Mouse (Mus musculus) lung, embryonic 16.5 days (tissue): Measurements from ENCODE around the gene Gsap. TPM values are rescaled to one million over a fixed set of nuclear protein-coding genes. Genes with fewer than 3 reads are reported as not detected.
"Not testable (repeated sequence)": the region's sequence is repeated elsewhere in the genome, so short reads cannot be mapped to it uniquely, and the experiment has no call there.

Source experiments
- ATAC-seq: fragments of 200-750 bp; cut with Nextera tagmentation; 2 replicates; pipeline ENCODE4 v1.8.0; 2017; ENCODE audit warnings: low read depth, mild to moderate bottlenecking, moderate library complexity
- H3K27ac ChIP-seq: fragments of 300-500 bp; sonication (generic); 2 replicates; pipeline ENCODE4 v1.5.1; 2014; ENCODE audit warnings: mild to moderate bottlenecking, control low read depth, low read length
- H3K27me3 ChIP-seq: fragments of 300-500 bp; sonication (generic); 2 replicates; pipeline ENCODE4 v1.6.1; 2014; ENCODE audit warnings: low read depth, low read length, mixed read lengths; ENCODE audit not compliant: control insufficient read depth, insufficient read depth
- H3K36me3 ChIP-seq: fragments of 300-500 bp; sonication (generic); 2 replicates; pipeline ENCODE4 v1.6.1; 2014; ENCODE audit warnings: low read length; ENCODE audit not compliant: control insufficient read depth, insufficient read depth
- H3K4me1 ChIP-seq: fragments of 300-500 bp; sonication (generic); replicated peaks from 2 replicates; pipeline ENCODE4 v1.6.1; 2014; ENCODE audit warnings: low read length, mixed read lengths; ENCODE audit not compliant: control insufficient read depth, insufficient read depth
- H3K4me2 ChIP-seq: fragments of 300-500 bp; sonication (generic); 2 replicates; pipeline ENCODE4 v1.6.1; 2014; ENCODE audit warnings: low read depth, low read length, control low read depth
- H3K4me3 ChIP-seq: fragments of 300-500 bp; sonication (generic); 2 replicates; pipeline ENCODE4 v1.5.1; 2014; ENCODE audit warnings: mild to moderate bottlenecking, low read length, control low read depth
- H3K9ac ChIP-seq: fragments of 300-500 bp; sonication (generic); 2 replicates; pipeline ENCODE4 v1.6.1; 2014; ENCODE audit warnings: low read length, control low read depth
- H3K9me3 ChIP-seq: fragments of 300-500 bp; sonication (generic); 2 replicates; pipeline ENCODE4 v1.6.1; 2016; ENCODE audit warnings: low read length; ENCODE audit not compliant: control insufficient read depth
- WGBS: fragments of 180-500 bp; shearing (Covaris S2); extraction: QIAGEN DNeasy Blood & Tissue Kit; methylation state at CpG from one replicate; pipeline ENCODE4 v1.1.7; 2014; 5-methylcytosine and 5-hydroxymethylcytosine counted together
- polyA plus RNA-seq: library from polyadenylated mRNA; unstranded; fragments of >200 nt; fragmentation: Nextera tagmentation; extraction: Ambion mirVana; gene quantifications from 2 replicates; pipeline ENCODE4 v1.2.1, GENCODE M21; 2015

Gene Gsap
- polyA plus RNA-seq, 1 experiment from 2014 or later, result 4.9 TPM

DNA sequence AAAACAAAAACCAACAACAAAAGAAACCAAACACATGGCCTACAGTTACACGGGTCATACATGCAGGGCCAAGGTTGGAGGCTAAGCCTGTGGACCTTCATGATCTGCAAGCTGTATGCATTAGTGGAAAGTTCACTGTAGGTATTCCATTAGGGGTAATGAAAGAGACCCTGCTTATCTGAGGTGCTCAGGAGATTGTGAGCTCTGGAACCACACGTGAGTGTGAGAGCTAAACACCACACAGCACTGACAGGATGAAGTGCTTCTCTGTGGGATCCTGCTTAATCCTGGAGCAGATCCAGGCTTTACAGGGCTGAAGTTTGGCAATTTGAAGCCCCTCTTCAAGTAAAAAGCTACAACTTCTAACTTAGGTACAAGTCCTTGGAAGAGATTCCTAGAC is 134.1 kb downstream of the Gsap start:
- H3K4me3 ChIP-seq, result no peak overlapping the region
- H3K4me1 ChIP-seq, result no peaks in the 10 kb centered on the region
- no peak overlapping the region for H3K27ac ChIP-seq
- no peak overlapping the region for H3K9ac ChIP-seq
- H3K36me3 ChIP-seq, result no peaks in the 10 kb centered on the region
- H3K9me3 ChIP-seq, result no peaks in the 10 kb centered on the region
- no peak overlapping the region for H3K4me2 ChIP-seq
- WGBS, result 64% methylated on average over 2 of the region's 2 CpGs
- H3K27me3 ChIP-seq, result no peaks in the 10 kb centered on the region
- ATAC-seq, result no peak

DNA sequence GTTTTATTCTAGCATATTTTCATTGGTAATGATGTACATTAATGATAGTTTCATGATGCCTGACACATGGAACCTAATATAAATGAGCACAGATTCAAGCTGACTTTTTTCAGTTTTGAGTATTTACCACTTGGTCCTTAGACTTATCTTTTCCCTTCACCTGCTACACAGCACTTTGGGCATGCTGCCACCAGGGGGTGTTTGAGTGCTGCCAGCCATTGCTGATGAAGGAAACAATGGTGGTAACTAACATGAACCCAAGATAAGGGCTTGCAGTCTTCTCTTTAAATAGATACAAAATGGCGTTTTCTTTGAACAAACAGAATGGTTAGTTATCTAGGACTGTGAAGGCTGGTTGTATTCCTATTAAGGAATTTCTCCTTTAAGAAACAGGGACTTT is 140.4 kb downstream of the Gsap start:
- WGBS, result 21% methylated on average over 1 of the region's 1 CpGs
- Histone ChIP-seq H3K4me3 (no peak overlapping the region), H3K9me3 (no peaks in the 10 kb centered on the region), H3K4me2 (no peak overlapping the region), H3K36me3 (no peaks in the 10 kb centered on the region), H3K4me1 (0 out of 2 replicates have a peak, but pooled peaks cover under 1% of the 10 kb centered on the region), H3K27me3 (no peaks in the 10 kb centered on the region), H3K27ac (no peak overlapping the region), H3K9ac (no peak overlapping the region)
- no peak for ATAC-seq

DNA sequence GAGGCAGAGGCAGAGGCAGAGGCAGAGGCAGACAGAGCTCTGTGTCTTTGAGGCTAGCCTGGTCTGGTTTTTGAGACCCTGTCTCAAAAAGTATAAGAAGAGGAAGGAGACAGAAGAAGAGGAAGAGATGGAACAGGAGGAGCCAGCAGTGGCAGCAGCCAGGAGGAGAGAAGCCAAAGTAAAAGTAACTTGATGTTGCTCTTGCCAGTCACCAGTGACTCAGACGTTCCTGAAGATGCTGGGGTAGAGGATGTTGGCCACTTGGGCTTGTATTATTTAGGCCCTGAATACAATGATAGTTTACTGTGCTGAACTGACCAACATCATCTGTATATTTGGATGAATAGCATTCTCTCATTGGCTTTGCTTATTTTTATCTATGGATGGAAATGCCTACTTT is 142.5 kb downstream of the Gsap start:
- Histone ChIP-seq H3K9me3 (no peaks in the 10 kb centered on the region), H3K4me2 (no peak overlapping the region), H3K36me3 (no peaks in the 10 kb centered on the region), H3K27ac (no peak overlapping the region), H3K4me1 (0 out of 2 replicates have a peak, but pooled peaks cover 4% of the 10 kb centered on the region), H3K4me3 (no peak overlapping the region), H3K9ac (no peak overlapping the region), H3K27me3 (no peaks in the 10 kb centered on the region)
- 76% methylated on average over 1 of the region's 1 CpGs for WGBS
- ATAC-seq, result no peak

DNA sequence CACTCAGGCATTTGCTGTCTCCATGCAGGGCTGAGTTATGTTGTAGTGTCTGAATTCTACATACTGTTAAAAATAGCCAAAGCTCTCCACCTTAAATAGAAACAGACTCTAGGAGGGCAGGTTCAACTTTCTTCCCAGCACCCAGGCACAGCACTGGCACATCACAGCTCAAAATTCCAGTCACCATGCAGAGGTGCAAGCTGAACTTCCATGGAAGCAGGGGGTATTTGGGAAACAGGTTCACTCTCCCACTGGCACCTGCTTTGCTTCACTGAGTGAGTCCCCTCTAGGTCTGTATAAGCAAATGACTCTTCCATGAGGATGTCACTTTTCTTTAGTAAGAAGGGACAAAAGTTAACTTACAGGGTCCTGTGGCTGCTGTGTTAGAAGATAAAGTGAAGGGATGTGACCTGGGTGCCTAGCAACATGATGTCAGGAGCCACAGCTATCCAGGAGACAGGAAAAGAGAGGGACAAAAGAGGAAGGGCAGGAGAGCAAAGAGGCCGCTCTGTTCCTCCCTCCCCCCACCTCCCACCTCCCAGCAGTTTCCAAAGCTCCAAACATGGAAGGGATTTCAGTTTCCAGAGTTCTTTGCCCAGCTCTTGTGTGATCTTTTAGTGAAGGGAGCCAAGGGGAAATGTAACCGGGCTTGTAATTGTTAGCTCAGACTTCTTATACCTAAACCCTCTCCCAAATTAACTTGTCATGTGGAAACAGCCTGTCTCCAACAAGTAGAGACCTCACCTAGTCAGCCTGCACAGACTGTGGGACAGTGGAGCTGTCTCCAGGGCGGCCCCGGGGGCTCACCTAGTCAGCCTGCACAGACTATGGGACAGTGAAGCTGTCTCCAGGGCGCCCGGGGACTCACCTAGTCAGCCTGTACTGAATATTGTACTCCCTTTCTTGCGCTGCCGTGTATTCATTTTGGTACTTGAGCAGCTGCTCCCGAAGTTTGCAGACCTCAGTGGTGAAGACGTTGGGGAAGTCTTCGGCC is 143.9 kb downstream of the Gsap start:
- WGBS, result 47% methylated on average over 11 of the region's 11 CpGs
- no peaks in the 10 kb centered on the region for H3K36me3 ChIP-seq
- H3K4me1 ChIP-seq, result 0 out of 2 replicates have a peak, but pooled peaks cover 4% of the 10 kb centered on the region
- H3K4me2 ChIP-seq, result no peak overlapping the region
- no peaks in the 10 kb centered on the region for H3K9me3 ChIP-seq
- no peak overlapping the region for H3K4me3 ChIP-seq
- no peaks in the 10 kb centered on the region for H3K27me3 ChIP-seq
- H3K27ac ChIP-seq, result no peak overlapping the region
- no peak for ATAC-seq
- no peak overlapping the region for H3K9ac ChIP-seq

DNA sequence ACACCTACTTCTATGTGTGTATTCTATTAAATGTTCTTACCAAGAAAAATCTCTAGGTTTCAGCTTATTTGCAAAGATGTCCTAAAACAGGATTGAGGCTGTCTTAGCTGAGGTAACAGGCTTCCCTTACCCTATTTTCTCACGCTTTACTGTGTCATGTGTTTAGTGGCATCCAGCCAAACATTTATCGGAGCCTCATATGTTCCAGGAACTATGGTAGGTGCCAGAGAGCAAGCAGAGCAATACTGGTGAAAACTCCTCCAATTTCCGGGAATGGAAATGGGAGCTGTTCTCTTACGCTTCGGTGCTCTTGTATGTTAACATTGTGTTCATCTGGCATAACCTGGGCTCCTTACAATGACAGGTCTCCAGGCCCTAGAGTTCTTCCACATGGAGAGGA is 145.6 kb downstream of the Gsap start:
- H3K9me3 ChIP-seq, result no peaks in the 10 kb centered on the region
- no peak overlapping the region for H3K4me3 ChIP-seq
- no peaks in the 10 kb centered on the region for H3K27me3 ChIP-seq
- 0 out of 2 replicates have a peak, but pooled peaks cover 4% of the 10 kb centered on the region for H3K4me1 ChIP-seq
- H3K9ac ChIP-seq, result no peak overlapping the region
- no peaks in the 10 kb centered on the region for H3K36me3 ChIP-seq
- WGBS, result 50% methylated on average over 5 of the region's 5 CpGs
- H3K27ac ChIP-seq, result no peak overlapping the region
- H3K4me2 ChIP-seq, result no peak overlapping the region
- no peak; the same call in 1 of the 2 replicates for ATAC-seq

DNA sequence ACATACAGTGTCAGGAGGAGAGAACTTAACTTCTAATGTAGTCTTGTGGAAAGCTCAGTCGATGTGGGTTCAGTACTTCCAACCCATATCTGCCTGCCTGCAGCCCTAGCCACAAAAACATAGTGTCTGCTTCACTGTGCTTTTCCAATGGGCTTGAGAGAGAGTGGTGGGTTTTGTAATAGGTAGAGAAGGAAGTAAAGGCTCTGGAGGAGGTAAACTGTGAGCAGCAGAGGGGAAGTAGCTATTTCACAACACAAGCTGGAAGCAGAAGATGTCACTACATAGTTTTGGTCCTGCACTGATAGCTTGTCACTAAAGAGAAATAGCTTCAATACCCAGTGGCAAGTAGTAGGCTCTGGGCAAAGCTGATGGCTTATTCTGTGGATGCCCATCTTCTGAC is 146.1 kb downstream of the Gsap start:
- H3K9me3 ChIP-seq, result no peaks in the 10 kb centered on the region
- no peak overlapping the region for H3K27ac ChIP-seq
- no peak overlapping the region for H3K4me2 ChIP-seq
- WGBS, result 83% methylated on average over 1 of the region's 1 CpGs
- H3K4me3 ChIP-seq, result no peak overlapping the region
- H3K36me3 ChIP-seq, result no peaks in the 10 kb centered on the region
- H3K27me3 ChIP-seq, result no peaks in the 10 kb centered on the region
- H3K9ac ChIP-seq, result no peak overlapping the region
- ATAC-seq, result no peak
- H3K4me1 ChIP-seq, result 0 out of 2 replicates have a peak, but pooled peaks cover 4% of the 10 kb centered on the region

DNA sequence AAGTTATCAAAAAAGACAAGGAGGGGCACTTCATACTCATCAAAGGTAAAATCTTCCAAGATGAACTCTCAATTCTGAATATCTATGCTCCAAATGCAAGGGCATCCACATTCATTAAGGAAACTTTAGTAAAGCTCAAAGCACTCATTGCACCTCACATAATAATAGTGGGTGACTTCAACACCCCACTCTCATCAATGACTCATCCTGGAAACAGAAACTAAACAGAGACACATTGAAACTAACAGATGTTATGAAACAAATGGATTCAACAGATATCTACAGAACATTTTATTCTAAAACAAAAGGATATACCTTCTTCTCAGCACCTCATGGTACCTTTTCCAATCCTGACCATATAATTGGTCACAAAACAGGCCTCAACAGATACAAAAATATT is 156.2 kb downstream of the Gsap start:
- not testable (repeated sequence) for H3K4me1 ChIP-seq, ATAC-seq, H3K4me3 ChIP-seq, H3K4me2 ChIP-seq, H3K27ac ChIP-seq, H3K9me3 ChIP-seq, H3K36me3 ChIP-seq, H3K9ac ChIP-seq, H3K27me3 ChIP-seq

DNA sequence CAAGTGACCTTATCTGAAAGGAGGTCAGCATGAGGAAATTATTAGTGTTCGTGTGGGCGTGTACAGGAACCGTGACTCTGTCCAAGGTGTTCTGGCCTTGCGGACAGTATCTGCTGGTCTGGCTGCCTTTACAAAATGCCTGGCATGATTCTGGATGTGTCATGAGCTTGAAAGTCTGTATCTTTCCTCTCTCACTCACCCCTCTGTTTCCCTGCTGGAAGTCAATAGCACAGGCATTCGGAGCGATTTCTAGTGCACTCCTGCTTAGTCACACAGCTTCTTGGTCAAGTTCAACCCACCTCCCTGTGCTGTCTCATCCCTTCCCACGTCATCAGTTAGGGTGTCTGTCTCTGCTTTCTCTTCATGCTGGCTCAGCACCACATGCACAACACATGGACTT is 162.3 kb downstream of the Gsap start:
- Histone ChIP-seq H3K27me3 (no peaks in the 10 kb centered on the region), H3K4me1 (no peaks in the 10 kb centered on the region), H3K27ac (no peak overlapping the region), H3K4me2 (no peak overlapping the region), H3K9ac (no peak overlapping the region), H3K36me3 (no peaks in the 10 kb centered on the region), H3K9me3 (no peaks in the 10 kb centered on the region), H3K4me3 (no peak overlapping the region)
- 75% methylated on average over 7 of the region's 7 CpGs for WGBS
- ATAC-seq, result no peak

DNA sequence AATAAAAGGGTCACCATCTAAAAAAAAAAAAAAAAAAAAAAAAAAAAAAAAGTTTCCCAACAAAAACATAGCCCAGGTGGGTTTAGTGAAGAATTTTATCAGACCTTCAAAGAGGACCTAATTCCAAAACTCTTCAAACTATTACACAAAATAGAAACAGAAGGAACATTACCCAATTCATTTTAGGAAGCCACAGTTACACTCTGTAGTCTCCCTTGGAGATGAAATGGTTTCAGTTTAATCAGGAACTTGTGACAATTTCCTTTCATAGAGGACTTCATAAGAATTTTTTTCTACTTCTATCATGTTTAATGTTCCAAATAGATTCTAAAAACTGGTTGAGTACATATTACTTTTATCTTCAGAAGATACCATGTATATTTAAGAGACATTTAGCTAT is 165.6 kb downstream of the Gsap start:
- Histone ChIP-seq H3K27ac (no peak overlapping the region), H3K4me2 (no peak overlapping the region), H3K27me3 (no peaks in the 10 kb centered on the region), H3K9me3 (no peaks in the 10 kb centered on the region), H3K36me3 (no peaks in the 10 kb centered on the region), H3K4me3 (no peak overlapping the region), H3K9ac (no peak overlapping the region), H3K4me1 (no peaks in the 10 kb centered on the region)
- ATAC-seq, result no peak
